Mouse (Mus musculus) activated CD4-positive, CD25-positive, alpha-beta regulatory T cell, adult 4 months (primary cell): ENCODE data around the gene Vmn1r58. TPM values are rescaled to one million over a fixed set of nuclear protein-coding genes. Genes with fewer than 3 reads are reported as not detected.
"Not testable (repeated sequence)": the region's sequence is repeated elsewhere in the genome, so short reads cannot be mapped to it uniquely, and the experiment has no call there.

Experiments
- ATAC-seq: one replicate; pipeline ENCODE4 v1.8.0; 2017
- polyA plus RNA-seq, 2 experiments: library from polyadenylated mRNA; unstranded; fragments of 100-300 nt; shearing (Covaris generic); gene quantifications; one replicate each; pipeline ENCODE4 v1.2.1; 2017

Gene Vmn1r58
- under 1 TPM in 1 of 2 experiments, not detected in 1; 0.05 TPM for polyA plus RNA-seq

GRCm38 (mm10) chr7:5413296-5413695, at the start of gene Vmn1r58:
TSS of gene Vmn1r58 (minus strand) at chr7:5413396.
- ATAC-seq = not testable (repeated sequence)

- ATAC-seq = no peak
Measured at GRCm38 (mm10) chr7:5456674-5457073, 43.5 kb upstream of the Vmn1r58 start, which contains the start of gene Vmn1r59. TSS of gene Vmn1r59 (minus strand) at chr7:5456774.

GRCm38 (mm10) chr7:5454011-5454410, 40.8 kb upstream of the Vmn1r58 start:
- ATAC-seq = not testable (repeated sequence)

- ATAC-seq = no peak
Measured at GRCm38 (mm10) chr7:5448627-5449026, 35.4 kb upstream of the Vmn1r58 start.

- no peak for ATAC-seq
Measured at GRCm38 (mm10) chr7:5406201-5406600, 7.0 kb downstream of the Vmn1r58 start.

GRCm38 (mm10) chr7:5366724-5367123, 46.5 kb downstream of the Vmn1r58 start:
- ATAC-seq = no peak

GRCm38 (mm10) chr7:5363599-5363998, 49.6 kb downstream of the Vmn1r58 start:
- no peak for ATAC-seq

Other genes starting within 250 kb of the Vmn1r58 start
- gene Vmn1r56, start 216.6 kb downstream of the Vmn1r58 start, polyA plus RNA-seq = not detected
- gene Vmn1r57, start 194.9 kb downstream of the Vmn1r58 start, polyA plus RNA-seq = not detected
- gene Gm5065, start 62.9 kb downstream of the Vmn1r58 start, polyA plus RNA-seq = not detected
- gene Nlrp2, start 62.4 kb downstream of the Vmn1r58 start, polyA plus RNA-seq = not detected
- gene Vmn1r59, start 43.4 kb upstream of the Vmn1r58 start, polyA plus RNA-seq = not detected
- gene Vmn2r28, start 80.6 kb upstream of the Vmn1r58 start, polyA plus RNA-seq = not detected
- not detected for gene Vmn1r60, start 133.9 kb upstream of the Vmn1r58 start, polyA plus RNA-seq
- under 1 TPM in 1 of 2 experiments, not detected in 1; 0.07 TPM for gene Vmn1r61, start 199.9 kb upstream of the Vmn1r58 start, polyA plus RNA-seq